Mouse (Mus musculus) stomach, embryonic 14.5 days (tissue): ENCODE data around the gene Sfxn2. TPM values are rescaled to one million over a fixed set of nuclear protein-coding genes. Genes with fewer than 3 reads are reported as not detected.
A peak's percentile ranks its signal among the peaks of the same experiment; 100 is the strongest.

ENCODE experiments used
- ATAC-seq: fragments of 200-750 bp; cut with Nextera tagmentation; 2 replicates; pipeline ENCODE4 v1.8.0; 2017; ENCODE audit warnings: low read depth, moderate TSS enrichment; ENCODE audit not compliant: insufficient number of reproducible peaks, insufficient read depth, low FRiP score
- H3K27ac ChIP-seq: fragments of 300-500 bp; sonication (generic); 2 replicates; pipeline ENCODE4 v1.5.1; 2014; ENCODE audit warnings: mild to moderate bottlenecking, low read length, moderate library complexity, mixed read lengths
- H3K27me3 ChIP-seq: fragments of 300-500 bp; sonication (generic); 2 replicates; pipeline ENCODE4 v1.6.1; 2014; ENCODE audit warnings: low read length, control low read depth, mixed read lengths; ENCODE audit not compliant: control insufficient read depth, insufficient read depth
- H3K36me3 ChIP-seq: fragments of 300-500 bp; sonication (generic); 2 replicates; pipeline ENCODE4 v1.6.1; 2014; ENCODE audit warnings: mild to moderate bottlenecking, control low read depth, low read length, moderate library complexity, mixed read lengths; ENCODE audit not compliant: control insufficient read depth, insufficient read depth
- H3K4me1 ChIP-seq: fragments of 300-500 bp; sonication (generic); 2 replicates; pipeline ENCODE4 v1.6.1; 2014; ENCODE audit warnings: low read length, control low read depth, mixed read lengths; ENCODE audit not compliant: control insufficient read depth, insufficient read depth
- H3K4me2 ChIP-seq: fragments of 300-500 bp; sonication (generic); replicated peaks from 2 replicates; pipeline ENCODE4 v1.6.1; 2014; ENCODE audit warnings: low read depth, low read length, control low read depth
- H3K4me3 ChIP-seq: fragments of 300-500 bp; sonication (generic); 2 replicates; pipeline ENCODE4 v1.5.1; 2014; ENCODE audit warnings: low read depth, low read length, control low read depth
- H3K9ac ChIP-seq: fragments of 300-500 bp; sonication (generic); replicated peaks from 2 replicates; pipeline ENCODE4 v1.6.1; 2014; ENCODE audit warnings: low read depth, mild to moderate bottlenecking, control low read depth, low read length, moderate library complexity, mixed read lengths
- H3K9me3 ChIP-seq: fragments of 300-500 bp; sonication (generic); 2 replicates; pipeline ENCODE4 v1.6.1; 2016; ENCODE audit warnings: low read depth, low read length, control low read depth; ENCODE audit not compliant: control insufficient read depth
- WGBS: fragments of 180-500 bp; shearing (Covaris S2); extraction: QIAGEN DNeasy Blood & Tissue Kit; methylation state at CpG from one replicate; pipeline ENCODE4 v1.1.7; 2014; 5-methylcytosine and 5-hydroxymethylcytosine counted together
- polyA plus RNA-seq: library from polyadenylated mRNA; unstranded; fragments of >200 nt; fragmentation: Nextera tagmentation; extraction: Ambion mirVana; gene quantifications from 2 replicates; pipeline ENCODE4 v1.2.1, GENCODE M21; 2014

The Sfxn2 gene
- polyA plus RNA-seq, 1 experiment from 2014 or later = 19.3 TPM

- 18% methylated on average over 19 of the region's 19 CpGs for WGBS
- Histone ChIP-seq H3K9me3 (no peaks in the 10 kb centered on the region), H3K36me3 (no peaks in the 10 kb centered on the region), H3K4me3 (peak overlapping the region; percentile 30), H3K27ac (peak overlapping the region; percentile 70), H3K9ac (peak overlapping the region; percentile 30), H3K4me1 (peaks cover 56% of the 10 kb centered on the region), H3K4me2 (peak overlapping the region; percentile 45), H3K27me3 (no peaks in the 10 kb centered on the region)
- peak; percentile 12; the same call in 1 of the 2 replicates for ATAC-seq
These were observed 50.9 kb downstream of the Sfxn2 start for GRCm38 (mm10) chr19:46623790-46624772.

GRCm38 (mm10) chr19:46625015-46625414 lies 51.9 kb downstream of the Sfxn2 start:
- Histone ChIP-seq H3K9me3 (no peaks in the 10 kb centered on the region), H3K4me2 (peak overlapping the region; percentile 45; the same call in 1 of the 2 replicates), H3K36me3 (no peaks in the 10 kb centered on the region), H3K4me3 (no peak overlapping the region), H3K27me3 (no peaks in the 10 kb centered on the region), H3K27ac (no peak overlapping the region), H3K4me1 (peaks cover 50% of the 10 kb centered on the region), H3K9ac (no peak overlapping the region)
- WGBS = 92% methylated on average over 12 of the region's 12 CpGs
- ATAC-seq = no peak

GRCm38 (mm10) chr19:46625519-46625918 lies 52.4 kb downstream of the Sfxn2 start:
- H3K4me1 ChIP-seq = peaks cover 51% of the 10 kb centered on the region

GRCm38 (mm10) chr19:46628403-46628802 lies 55.2 kb downstream of the Sfxn2 start:
- no peaks in the 10 kb centered on the region for H3K9me3 ChIP-seq
- H3K27ac ChIP-seq = 0 out of 2 replicates have a peak overlapping the region, but pooled peaks have one; percentile 15
- H3K4me2 ChIP-seq = no peak overlapping the region
- WGBS = 53% methylated on average over 10 of the region's 10 CpGs
- H3K27me3 ChIP-seq = no peaks in the 10 kb centered on the region
- no peak for ATAC-seq
- H3K4me3 ChIP-seq = no peak overlapping the region
- peaks cover 25% of the 10 kb centered on the region for H3K4me1 ChIP-seq
- H3K9ac ChIP-seq = no peak overlapping the region
- H3K36me3 ChIP-seq = no peaks in the 10 kb centered on the region

More at GRCm38 (mm10) chr19:46625519-46625918, 52.4 kb downstream of the Sfxn2 start:
- H3K9me3 ChIP-seq = no peaks in the 10 kb centered on the region
- no peak overlapping the region for H3K27ac ChIP-seq
- 49% methylated on average over 10 of the region's 10 CpGs for WGBS
- no peak for ATAC-seq
- no peak overlapping the region for H3K9ac ChIP-seq
- H3K36me3 ChIP-seq = no peaks in the 10 kb centered on the region
- H3K27me3 ChIP-seq = no peaks in the 10 kb centered on the region
- no peak overlapping the region for H3K4me3 ChIP-seq
- no peak overlapping the region for H3K4me2 ChIP-seq

GRCm38 (mm10) chr19:46629807-46630206 lies 56.6 kb downstream of the Sfxn2 start:
- WGBS = 78% methylated on average over 9 of the region's 9 CpGs
- Histone ChIP-seq H3K4me2 (no peak overlapping the region), H3K4me3 (no peak overlapping the region), H3K27ac (no peak overlapping the region), H3K9me3 (no peaks in the 10 kb centered on the region), H3K9ac (no peak overlapping the region), H3K27me3 (no peaks in the 10 kb centered on the region), H3K36me3 (no peaks in the 10 kb centered on the region), H3K4me1 (peaks cover 11% of the 10 kb centered on the region)
- no peak for ATAC-seq

GRCm38 (mm10) chr19:46631637-46632036 lies 58.5 kb downstream of the Sfxn2 start:
- Histone ChIP-seq H3K9me3 (no peaks in the 10 kb centered on the region), H3K27ac (no peak overlapping the region), H3K36me3 (no peaks in the 10 kb centered on the region), H3K4me1 (peaks cover 23% of the 10 kb centered on the region), H3K4me2 (no peak overlapping the region), H3K27me3 (no peaks in the 10 kb centered on the region), H3K4me3 (no peak overlapping the region), H3K9ac (no peak overlapping the region)
- WGBS = 79% methylated on average over 9 of the region's 9 CpGs
- no peak for ATAC-seq

GRCm38 (mm10) chr19:46635766-46636165 lies 62.6 kb downstream of the Sfxn2 start:
- peaks cover 7% of the 10 kb centered on the region; the same call in 1 of the 2 replicates for H3K36me3 ChIP-seq
- WGBS = 44% methylated on average over 9 of the region's 9 CpGs
- ATAC-seq = no peak
- no peaks in the 10 kb centered on the region for H3K27me3 ChIP-seq
- no peak overlapping the region for H3K4me3 ChIP-seq
- no peak overlapping the region for H3K27ac ChIP-seq
- H3K9me3 ChIP-seq = no peaks in the 10 kb centered on the region
- no peak overlapping the region for H3K4me2 ChIP-seq
- no peak overlapping the region for H3K9ac ChIP-seq
- peaks cover 15% of the 10 kb centered on the region for H3K4me1 ChIP-seq

- Histone ChIP-seq H3K27me3 (no peaks in the 10 kb centered on the region), H3K27ac (no peak overlapping the region), H3K36me3 (peaks cover 7% of the 10 kb centered on the region; the same call in 1 of the 2 replicates), H3K9me3 (no peaks in the 10 kb centered on the region), H3K4me3 (no peak overlapping the region), H3K4me1 (peaks cover 33% of the 10 kb centered on the region), H3K9ac (no peak overlapping the region), H3K4me2 (no peak overlapping the region)
- ATAC-seq = no peak
- WGBS = 68% methylated on average over 6 of the region's 6 CpGs
These were observed 64.4 kb downstream of the Sfxn2 start for GRCm38 (mm10) chr19:46637598-46637997.
